Mouse (Mus musculus) olfactory bulb, adult 2 months (tissue): Measurements from ENCODE around the gene Itpr2. TPM values are rescaled to one million over a fixed set of nuclear protein-coding genes. Genes with fewer than 3 reads are reported as not detected.

Source experiments
- H3K27ac ChIP-seq: fragments of 200-500 bp; 2 replicates; pipeline ENCODE4 v1.5.1; 2012; ENCODE audit warnings: low read depth, low read length; ENCODE audit not compliant: insufficient read depth
- H3K4me1 ChIP-seq: fragments of 200-500 bp; 2 replicates; pipeline ENCODE4 v1.6.1; 2012; ENCODE audit warnings: low read length; ENCODE audit not compliant: control insufficient read depth, insufficient read depth
- H3K4me3 ChIP-seq: fragments of 200-500 bp; 2 replicates; pipeline ENCODE4 v1.5.1; 2012; ENCODE audit warnings: mild to moderate bottlenecking, low read depth, low read length, moderate library complexity; ENCODE audit not compliant: insufficient read depth
- CTCF ChIP-seq: fragments of 200-500 bp; IDR thresholded peaks from 2 replicates; pipeline ENCODE4 v1.5.1; 2012; ENCODE audit warnings: low read depth, mild to moderate bottlenecking, low read length, moderate library complexity; ENCODE audit not compliant: insufficient read depth
- POLR2A ChIP-seq: fragments of 200-500 bp; IDR thresholded peaks from 2 replicates; pipeline ENCODE4 v1.6.1; 2012; ENCODE audit warnings: mild to moderate bottlenecking, low read depth, low read length, moderate library complexity; ENCODE audit not compliant: insufficient read depth
- WGBS: fragments of 180-500 bp; shearing (Covaris S2); methylation state at CpG from one replicate; pipeline ENCODE4 v1.1.7; 2018; 5-methylcytosine and 5-hydroxymethylcytosine counted together
- polyA plus RNA-seq: library from polyadenylated mRNA; stranded (reverse); fragments of >200 nt; gene quantifications from 2 replicates; pipeline ENCODE4 v1.2.4, GENCODE M21; 2012; ENCODE audit warnings: low replicate concordance; ENCODE audit not compliant: missing spikeins, insufficient read depth, insufficient read length

Itpr2 gene
- polyA plus RNA-seq, 1 experiment, result not detected

DNA sequence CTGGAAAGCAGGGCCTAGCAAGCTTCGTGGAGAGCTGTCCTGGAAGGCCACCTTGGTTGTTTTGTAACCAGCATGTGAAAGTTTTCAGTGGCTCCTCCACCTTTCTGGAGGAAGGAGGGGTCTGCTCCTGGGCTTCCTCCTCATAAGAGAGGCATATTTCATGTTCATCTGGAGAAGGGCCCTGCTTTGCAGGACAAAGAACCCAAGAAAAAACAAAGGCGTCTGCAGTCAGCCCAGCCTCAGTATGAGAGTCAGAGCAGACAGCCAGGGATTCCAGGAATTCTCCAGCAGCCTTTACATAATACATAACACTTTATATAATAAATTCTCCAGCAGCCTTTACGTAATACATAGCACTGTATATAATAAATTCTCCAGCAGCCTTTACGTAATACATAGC is 180.1 kb downstream of the Itpr2 start:
- TF ChIP-seq POLR2A (no peak), CTCF (no peak)
- H3K4me3 ChIP-seq, result no peak overlapping the region
- 68% methylated on average over 4 of the region's 4 CpGs for WGBS
- peaks cover 6% of the 10 kb centered on the region; the same call in 1 of the 2 replicates for H3K4me1 ChIP-seq
- no peak overlapping the region; the same call in 1 of the 2 replicates for H3K27ac ChIP-seq

- TF ChIP-seq POLR2A, result no peak
- TF ChIP-seq CTCF, result no peak
- 97% methylated on average over 6 of the region's 6 CpGs for WGBS
- H3K27ac ChIP-seq, result no peak overlapping the region
- H3K4me3 ChIP-seq, result no peak overlapping the region
- H3K4me1 ChIP-seq, result 0 out of 2 replicates have a peak, but pooled peaks cover 4% of the 10 kb centered on the region
Observed at GRCm38 (mm10) chr6:146316415-146316814, 185.6 kb downstream of the Itpr2 start.

GRCm38 (mm10) chr6:146315153-146315552 is 186.9 kb downstream of the Itpr2 start:
- no peak overlapping the region for H3K27ac ChIP-seq
- 0 out of 2 replicates have a peak, but pooled peaks cover 4% of the 10 kb centered on the region for H3K4me1 ChIP-seq
- WGBS, result 89% methylated on average over 8 of the region's 8 CpGs
- no peak for TF ChIP-seq POLR2A
- no peak for TF ChIP-seq CTCF
- H3K4me3 ChIP-seq, result no peak overlapping the region

DNA sequence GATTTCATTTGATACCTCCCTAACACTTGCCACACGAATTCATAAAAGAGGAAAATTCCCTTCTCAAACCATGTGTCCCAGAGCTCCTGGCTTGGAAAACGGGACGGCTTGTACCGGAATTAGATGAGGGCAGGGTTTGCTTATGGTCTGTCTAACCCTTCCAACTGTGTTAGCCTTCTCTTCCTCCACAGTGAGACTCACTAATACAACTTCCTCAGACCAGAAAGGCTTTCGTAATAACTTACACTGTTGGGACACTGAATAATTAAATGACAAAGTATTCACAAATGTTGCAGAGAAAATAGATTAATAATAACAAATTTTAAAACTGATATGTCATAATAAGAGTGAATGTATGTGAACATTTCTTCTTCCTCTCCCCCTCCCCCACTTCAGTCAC is 187.7 kb downstream of the Itpr2 start:
- Histone ChIP-seq H3K4me1 (0 out of 2 replicates have a peak, but pooled peaks cover 4% of the 10 kb centered on the region), H3K27ac (no peak overlapping the region), H3K4me3 (no peak overlapping the region)
- TF ChIP-seq POLR2A, result no peak
- TF ChIP-seq CTCF, result no peak
- 79% methylated on average over 5 of the region's 5 CpGs for WGBS

GRCm38 (mm10) chr6:146313396-146313795 is 188.6 kb downstream of the Itpr2 start:
- H3K4me3 ChIP-seq, result no peak overlapping the region
- 0 out of 2 replicates have a peak, but pooled peaks cover 4% of the 10 kb centered on the region for H3K4me1 ChIP-seq
- WGBS, result 64% methylated on average over 4 of the region's 4 CpGs
- no peak overlapping the region for H3K27ac ChIP-seq
- TF ChIP-seq POLR2A (no peak), CTCF (no peak)

GRCm38 (mm10) chr6:146310210-146310609 is 191.8 kb downstream of the Itpr2 start:
- Histone ChIP-seq H3K27ac (no peak overlapping the region), H3K4me3 (no peak overlapping the region), H3K4me1 (no peaks in the 10 kb centered on the region)
- TF ChIP-seq CTCF (no peak), POLR2A (no peak)
- 85% methylated on average over 2 of the region's 2 CpGs for WGBS

GRCm38 (mm10) chr6:146309335-146309734 is 192.7 kb downstream of the Itpr2 start:
- H3K4me3 ChIP-seq, result no peak overlapping the region
- WGBS, result 91% methylated on average over 1 of the region's 1 CpGs
- H3K4me1 ChIP-seq, result no peaks in the 10 kb centered on the region
- no peak overlapping the region for H3K27ac ChIP-seq
- TF ChIP-seq POLR2A (no peak), CTCF (no peak)

- Histone ChIP-seq H3K27ac (no peak overlapping the region), H3K4me1 (peaks cover 5% of the 10 kb centered on the region), H3K4me3 (no peak overlapping the region)
- 91% methylated on average over 3 of the region's 3 CpGs for WGBS
- TF ChIP-seq POLR2A, result no peak
- no peak for TF ChIP-seq CTCF
Observed at GRCm38 (mm10) chr6:146305995-146306394, 196.0 kb downstream of the Itpr2 start.

- TF ChIP-seq CTCF (no peak), POLR2A (no peak)
- Histone ChIP-seq H3K4me1 (peaks cover 9% of the 10 kb centered on the region), H3K4me3 (no peak overlapping the region), H3K27ac (no peak overlapping the region)
- 88% methylated on average over 11 of the region's 11 CpGs for WGBS
Observed at GRCm38 (mm10) chr6:146304088-146304487, 197.9 kb downstream of the Itpr2 start.

- H3K4me1 ChIP-seq, result peaks cover 9% of the 10 kb centered on the region
- H3K27ac ChIP-seq, result peak overlapping the region; percentile 63
- H3K4me3 ChIP-seq, result no peak overlapping the region
- WGBS, result 45% methylated on average over 2 of the region's 2 CpGs
- TF ChIP-seq CTCF (no peak), POLR2A (no peak)
Observed at GRCm38 (mm10) chr6:146303336-146303735, 198.7 kb downstream of the Itpr2 start.
